Mouse (Mus musculus) kidney, embryonic 15.5 days (tissue): ENCODE measurements around the gene Oxct1. TPM values are rescaled to one million over a fixed set of nuclear protein-coding genes. Genes with fewer than 3 reads are reported as not detected.

Source experiments
- ATAC-seq: fragments of 200-750 bp; cut with Nextera tagmentation; replicated peaks from 2 replicates; pipeline ENCODE4 v1.8.0; 2017; ENCODE audit warnings: moderate TSS enrichment; ENCODE audit not compliant: low FRiP score
- H3K27ac ChIP-seq: fragments of 300-500 bp; sonication (generic); 2 replicates; pipeline ENCODE4 v1.5.1; 2015; ENCODE audit warnings: mild to moderate bottlenecking, inconsistent platforms
- H3K27me3 ChIP-seq: fragments of 300-500 bp; sonication (generic); 2 replicates; pipeline ENCODE4 v1.6.1; 2015; ENCODE audit warnings: inconsistent platforms
- H3K36me3 ChIP-seq: fragments of 300-500 bp; sonication (generic); 2 replicates; pipeline ENCODE4 v1.6.1; 2015; ENCODE audit warnings: inconsistent platforms
- H3K4me1 ChIP-seq: fragments of 300-500 bp; sonication (generic); 2 replicates; pipeline ENCODE4 v1.6.1; 2015; ENCODE audit warnings: inconsistent platforms
- H3K4me2 ChIP-seq: fragments of 300-500 bp; sonication (generic); 2 replicates; pipeline ENCODE4 v1.6.1; 2015; ENCODE audit warnings: moderate library complexity, mild to moderate bottlenecking, inconsistent platforms
- H3K4me3 ChIP-seq: fragments of 300-500 bp; sonication (generic); replicated peaks from 2 replicates; pipeline ENCODE4 v1.5.1; 2015; ENCODE audit warnings: mild to moderate bottlenecking, inconsistent platforms
- H3K9ac ChIP-seq: fragments of 300-500 bp; sonication (generic); 2 replicates; pipeline ENCODE4 v1.6.1; 2015; ENCODE audit warnings: mild to moderate bottlenecking, inconsistent platforms
- H3K9me3 ChIP-seq: fragments of 300-500 bp; sonication (generic); replicated peaks from 2 replicates; pipeline ENCODE4 v1.6.1; 2016; ENCODE audit warnings: inconsistent platforms
- WGBS: fragments of 180-500 bp; shearing (Covaris S2); methylation state at CpG from one replicate; pipeline ENCODE4 v1.1.7; 2015; ENCODE audit warnings: mixed read lengths; 5-methylcytosine and 5-hydroxymethylcytosine counted together
- polyA plus RNA-seq: library from polyadenylated mRNA; unstranded; fragments of >200 nt; fragmentation: Nextera tagmentation; extraction: Ambion mirVana; gene quantifications from 2 replicates; pipeline ENCODE4 v1.2.1, GENCODE M21; 2015

Oxct1 gene
- 296 and 323 TPM in 2 replicates for polyA plus RNA-seq

GRCm38 (mm10) chr15:4026231-4026773, at the start of gene Oxct1:
Oxct1 (plus strand) TSS chr15:4026383.
- peak; percentile 95 for ATAC-seq
- H3K36me3 ChIP-seq: no peaks in the 10 kb centered on the region
- H3K9me3 ChIP-seq: no peaks in the 10 kb centered on the region
- peak within 1 kb of the TSS; percentile 71 for H3K4me2 ChIP-seq
- H3K9ac ChIP-seq: peak within 1 kb of the TSS; percentile 81
- H3K27me3 ChIP-seq: no peaks in the 10 kb centered on the region
- peak within 1 kb of the TSS; percentile 98 for H3K27ac ChIP-seq
- under 1% methylated on average over 45 of the region's 45 CpGs for WGBS
- peaks cover 22% of the 10 kb centered on the region for H3K4me1 ChIP-seq
- peak within 1 kb of the TSS; percentile 91 for H3K4me3 ChIP-seq

DNA sequence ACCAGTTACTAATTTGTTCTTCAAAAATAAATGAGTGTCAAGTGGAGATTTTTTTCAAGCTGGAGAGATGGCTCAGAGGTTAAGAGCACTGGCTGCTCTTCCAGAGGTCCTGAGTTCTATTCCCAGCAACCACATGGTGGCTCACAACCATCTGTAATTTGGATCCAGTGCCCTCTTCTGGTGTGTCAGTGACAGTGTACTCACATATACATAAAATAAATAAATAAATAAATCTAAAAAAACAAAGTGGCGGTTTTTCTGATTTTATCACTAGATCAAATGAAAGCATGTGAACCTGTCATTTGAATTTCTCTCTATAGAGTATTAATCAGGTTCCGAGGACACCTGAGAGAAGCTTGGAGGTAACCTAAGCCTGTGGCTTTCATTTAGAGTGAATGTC, 47.9 kb upstream of the Oxct1 start:
- peak overlapping the region; percentile 66 for H3K4me2 ChIP-seq
- 94% methylated on average over 2 of the region's 2 CpGs for WGBS
- no peak for ATAC-seq

DNA sequence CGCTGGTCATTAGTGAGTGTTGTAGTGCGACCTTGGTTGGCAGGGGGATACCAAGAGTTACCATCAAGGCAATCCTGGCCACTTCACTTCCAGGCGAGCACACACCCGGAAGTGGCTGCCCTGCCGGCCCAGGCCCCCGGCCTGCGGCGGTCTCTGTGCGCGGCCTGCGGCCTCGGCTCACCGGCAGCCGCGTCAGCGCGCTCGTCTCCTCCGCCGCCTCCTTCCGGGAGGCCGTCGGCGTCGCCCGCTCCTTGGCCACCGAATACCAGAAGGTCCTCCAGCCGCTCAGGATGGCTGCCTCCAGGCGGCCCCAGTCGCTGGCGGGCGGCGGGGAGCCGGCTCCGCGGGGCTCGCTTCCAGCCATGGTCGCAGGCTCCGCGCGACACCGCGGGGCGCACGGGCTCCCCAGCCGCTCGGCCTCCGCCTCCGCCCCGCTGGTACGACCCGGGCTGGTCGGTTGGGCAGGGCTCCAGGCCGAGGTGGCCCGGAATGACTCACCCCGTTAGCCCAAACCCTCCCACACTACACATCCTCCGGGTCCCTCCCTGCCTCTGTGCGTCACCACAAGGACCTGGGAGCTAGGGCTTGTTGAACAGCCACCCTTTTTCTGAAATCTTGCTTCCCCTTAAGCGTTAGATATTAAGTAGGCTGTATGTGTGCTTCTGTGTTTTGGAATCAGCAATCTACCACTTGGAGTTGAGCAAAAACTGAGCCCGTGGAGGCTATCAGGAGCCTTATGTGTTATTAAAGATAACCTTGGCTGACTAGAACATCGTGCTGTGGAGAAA, 46.9 kb upstream of the Oxct1 start, which contains the start of gene Fbxo4:
TSS of gene Fbxo4 (minus strand) at position 513 of the 788 bp plus-strand sequence.
- peak within 1 kb of the TSS; percentile 72 for H3K4me3 ChIP-seq
- WGBS: under 1% methylated on average over 46 of the region's 61 CpGs
- H3K4me2 ChIP-seq: peak within 1 kb of the TSS; percentile 66
- H3K27ac ChIP-seq: peak within 1 kb of the TSS; percentile 98
- H3K36me3 ChIP-seq: peaks cover 20% of the 10 kb centered on the region
- no peaks in the 10 kb centered on the region for H3K9me3 ChIP-seq
- 0 out of 2 replicates have a peak, but pooled peaks cover 8% of the 10 kb centered on the region for H3K4me1 ChIP-seq
- no peaks in the 10 kb centered on the region for H3K27me3 ChIP-seq
- H3K9ac ChIP-seq: peak within 1 kb of the TSS; percentile 80
- ATAC-seq: peak; percentile 98

More for the DNA sequence above, 47.9 kb upstream of the Oxct1 start:
- Histone ChIP-seq H3K4me1 (0 out of 2 replicates have a peak, but pooled peaks cover 8% of the 10 kb centered on the region), H3K27me3 (no peaks in the 10 kb centered on the region), H3K27ac (no peak overlapping the region), H3K9me3 (no peaks in the 10 kb centered on the region), H3K9ac (no peak overlapping the region), H3K36me3 (peaks cover 14% of the 10 kb centered on the region), H3K4me3 (no peak overlapping the region)

GRCm38 (mm10) chr15:3979871-3980270, 46.3 kb upstream of the Oxct1 start:
- 0 out of 2 replicates have a peak, but pooled peaks have one; percentile 38 for ATAC-seq
- no peaks in the 10 kb centered on the region for H3K27me3 ChIP-seq
- WGBS: 84% methylated on average over 3 of the region's 3 CpGs
- H3K4me3 ChIP-seq: peak overlapping the region; percentile 72
- H3K36me3 ChIP-seq: peaks cover 26% of the 10 kb centered on the region
- H3K9me3 ChIP-seq: no peaks in the 10 kb centered on the region
- H3K27ac ChIP-seq: peak overlapping the region; percentile 98
- 0 out of 2 replicates have a peak, but pooled peaks cover 8% of the 10 kb centered on the region for H3K4me1 ChIP-seq
- no peak overlapping the region for H3K9ac ChIP-seq
- peak overlapping the region; percentile 66 for H3K4me2 ChIP-seq

DNA sequence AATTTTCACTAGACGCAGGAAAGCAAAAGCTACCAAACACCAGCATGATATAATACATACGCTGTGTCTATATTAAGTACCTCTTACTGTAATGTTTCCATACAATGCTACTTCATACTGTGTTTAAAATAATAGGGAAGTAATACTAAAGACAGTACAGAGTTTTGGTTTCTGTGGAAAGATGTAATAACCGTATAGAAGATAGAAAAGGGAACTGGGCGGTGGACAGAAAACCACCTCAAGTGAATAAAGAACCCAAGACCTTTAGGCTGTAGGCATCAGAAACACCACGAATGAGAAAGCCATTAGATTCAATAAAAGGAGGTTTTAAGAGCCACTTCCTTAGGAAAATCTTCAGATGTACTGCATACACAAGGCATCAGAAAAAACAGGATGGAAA, 43.5 kb upstream of the Oxct1 start:
- H3K9me3 ChIP-seq: no peaks in the 10 kb centered on the region
- H3K36me3 ChIP-seq: peaks cover 46% of the 10 kb centered on the region
- 0 out of 2 replicates have a peak, but pooled peaks cover 8% of the 10 kb centered on the region for H3K4me1 ChIP-seq
- WGBS: 91% methylated on average over 5 of the region's 5 CpGs
- H3K4me3 ChIP-seq: no peak overlapping the region
- H3K27ac ChIP-seq: no peak overlapping the region
- H3K9ac ChIP-seq: no peak overlapping the region
- H3K4me2 ChIP-seq: no peak overlapping the region
- H3K27me3 ChIP-seq: no peaks in the 10 kb centered on the region
- no peak for ATAC-seq

DNA sequence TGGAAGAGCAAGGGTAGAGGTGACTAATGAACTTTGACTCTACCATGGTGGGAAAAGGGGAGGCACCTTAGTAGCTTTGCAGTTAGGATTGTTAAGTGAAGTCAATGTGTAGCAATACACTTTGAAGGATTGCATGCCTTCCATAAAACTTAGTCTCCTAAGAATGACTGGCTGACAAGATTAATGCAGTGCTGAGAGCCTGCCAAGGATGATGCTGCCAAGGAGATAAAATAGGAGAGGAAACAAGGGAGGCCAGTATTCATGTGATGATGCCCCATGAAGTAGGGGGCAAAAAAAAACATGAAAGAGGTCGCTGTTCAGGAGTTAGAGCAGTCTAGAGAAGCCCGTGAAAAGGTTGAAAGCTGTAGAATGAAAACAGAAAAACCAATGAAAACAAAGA, 41.3 kb upstream of the Oxct1 start:
- ATAC-seq: no peak

GRCm38 (mm10) chr15:3987981-3988380, 38.2 kb upstream of the Oxct1 start:
- no peak for ATAC-seq
- Histone ChIP-seq H3K36me3 (peaks cover 77% of the 10 kb centered on the region), H3K4me1 (no peaks in the 10 kb centered on the region), H3K27ac (no peak overlapping the region), H3K27me3 (no peaks in the 10 kb centered on the region), H3K9me3 (no peaks in the 10 kb centered on the region), H3K9ac (no peak overlapping the region), H3K4me2 (no peak overlapping the region), H3K4me3 (no peak overlapping the region)
- 71% methylated on average over 2 of the region's 2 CpGs for WGBS

More for the DNA sequence above, 41.3 kb upstream of the Oxct1 start:
- Histone ChIP-seq H3K36me3 (peaks cover 63% of the 10 kb centered on the region), H3K27me3 (no peaks in the 10 kb centered on the region), H3K27ac (no peak overlapping the region), H3K4me1 (no peaks in the 10 kb centered on the region), H3K4me2 (no peak overlapping the region), H3K4me3 (no peak overlapping the region), H3K9ac (no peak overlapping the region), H3K9me3 (no peaks in the 10 kb centered on the region)
- 76% methylated on average over 2 of the region's 2 CpGs for WGBS

- Histone ChIP-seq H3K27ac (peak overlapping the region; percentile 98), H3K4me3 (peak overlapping the region; percentile 88), H3K9me3 (no peaks in the 10 kb centered on the region), H3K4me2 (peak overlapping the region; percentile 73), H3K9ac (peak overlapping the region; percentile 82), H3K36me3 (peaks cover 22% of the 10 kb centered on the region), H3K4me1 (peaks cover 9% of the 10 kb centered on the region), H3K27me3 (no peaks in the 10 kb centered on the region)
- no peak for ATAC-seq
- WGBS: 27% methylated on average over 14 of the region's 14 CpGs
These were observed 31.2 kb upstream of the Oxct1 start for GRCm38 (mm10) chr15:3994852-3995447.

GRCm38 (mm10) chr15:3995448-3996266, 30.5 kb upstream of the Oxct1 start, which contains the start of gene AW549877:
AW549877 (minus strand) TSS chr15:3995744.
- peaks cover 15% of the 10 kb centered on the region for H3K36me3 ChIP-seq
- WGBS: under 1% methylated on average over 61 of the region's 61 CpGs
- peak within 1 kb of the TSS; percentile 73 for H3K4me2 ChIP-seq
- no peaks in the 10 kb centered on the region for H3K27me3 ChIP-seq
- peak within 1 kb of the TSS; percentile 82 for H3K9ac ChIP-seq
- peak; percentile 99 for ATAC-seq
- peak within 1 kb of the TSS; percentile 98 for H3K27ac ChIP-seq
- peak within 1 kb of the TSS; percentile 88 for H3K4me3 ChIP-seq
- H3K9me3 ChIP-seq: no peaks in the 10 kb centered on the region
- H3K4me1 ChIP-seq: peaks cover 9% of the 10 kb centered on the region

DNA sequence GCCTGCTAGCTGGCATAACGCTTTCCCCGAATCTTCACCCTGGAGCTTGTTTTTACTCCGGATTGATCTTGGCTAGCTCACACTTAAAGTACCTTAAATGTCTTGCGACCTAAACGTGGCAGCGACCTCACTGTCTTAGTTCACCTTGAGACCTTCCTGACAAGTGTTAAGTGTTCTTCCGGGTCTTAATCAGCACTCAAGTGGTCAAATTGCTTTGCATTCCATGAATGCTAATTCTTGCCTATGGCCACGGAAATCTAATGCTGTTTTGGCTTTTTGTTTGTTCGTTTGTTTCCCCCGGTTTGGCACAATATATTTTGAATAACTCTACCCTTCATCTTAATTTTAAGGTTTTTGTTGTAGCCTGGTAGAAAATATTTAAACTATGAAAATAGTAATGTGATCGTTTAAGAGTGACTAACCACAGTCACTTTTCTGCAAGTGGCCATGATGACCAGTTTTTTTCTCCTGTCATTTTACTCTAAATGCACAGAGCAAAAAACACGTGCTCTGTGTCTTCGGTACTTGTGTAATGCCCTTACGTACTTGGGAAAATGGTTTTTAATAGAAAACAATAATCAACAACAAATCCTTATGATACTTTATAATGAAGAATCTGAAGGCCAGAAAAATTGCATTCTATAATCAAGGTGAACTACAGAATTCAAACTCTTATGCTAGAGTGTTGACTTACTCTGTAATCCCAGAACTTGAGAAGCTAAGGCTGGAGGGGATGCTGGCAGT, 29.7 kb upstream of the Oxct1 start:
- no peaks in the 10 kb centered on the region for H3K9me3 ChIP-seq
- peaks cover 9% of the 10 kb centered on the region for H3K4me1 ChIP-seq
- peaks cover 8% of the 10 kb centered on the region for H3K36me3 ChIP-seq
- ATAC-seq: no peak; the same call in 1 of the 2 replicates
- H3K9ac ChIP-seq: peak overlapping the region; percentile 58
- no peaks in the 10 kb centered on the region for H3K27me3 ChIP-seq
- WGBS: 19% methylated on average over 14 of the region's 14 CpGs
- H3K4me2 ChIP-seq: peak overlapping the region; percentile 73
- H3K27ac ChIP-seq: peak overlapping the region; percentile 96
- H3K4me3 ChIP-seq: peak overlapping the region; percentile 88

DNA sequence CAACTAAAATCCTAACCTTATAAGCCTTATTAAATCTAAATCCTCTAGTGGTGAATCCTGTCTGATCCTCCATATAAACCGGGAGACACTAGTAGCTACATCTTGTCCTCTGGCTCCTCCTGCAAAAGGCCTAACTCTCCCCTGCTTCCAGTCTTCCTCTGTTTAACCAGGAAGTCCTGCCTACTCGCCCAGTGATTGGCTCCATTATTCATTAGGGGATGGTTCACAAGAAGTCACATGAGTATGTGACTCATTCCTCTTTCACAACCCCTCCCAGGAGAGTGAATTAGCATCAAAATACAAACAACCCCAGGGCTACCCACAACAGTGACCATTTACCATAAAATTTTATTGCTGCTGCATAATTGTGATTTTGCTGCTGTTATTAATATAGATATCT, 27.0 kb upstream of the Oxct1 start:
- no peaks in the 10 kb centered on the region for H3K36me3 ChIP-seq
- 70% methylated on average over 2 of the region's 2 CpGs for WGBS
- H3K27me3 ChIP-seq: no peaks in the 10 kb centered on the region
- peaks cover 4% of the 10 kb centered on the region for H3K4me1 ChIP-seq
- H3K4me3 ChIP-seq: no peak overlapping the region
- no peaks in the 10 kb centered on the region for H3K9me3 ChIP-seq
- no peak overlapping the region for H3K9ac ChIP-seq
- no peak for ATAC-seq
- H3K4me2 ChIP-seq: no peak overlapping the region
- H3K27ac ChIP-seq: no peak overlapping the region
